Mouse (Mus musculus) embryonic facial prominence, embryonic 11.5 days (tissue): ENCODE measurements around the gene Acap2. TPM values are rescaled to one million over a fixed set of nuclear protein-coding genes. Genes with fewer than 3 reads are reported as not detected.

ENCODE experiments used
- ATAC-seq: fragments of 200-750 bp; cut with Nextera tagmentation; replicated peaks from 2 replicates; pipeline ENCODE4 v1.8.0; 2017; ENCODE audit warnings: low read depth; ENCODE audit not compliant: insufficient number of reproducible peaks, low FRiP score, low TSS enrichment
- DNase-seq: peaks from one replicate; pipeline ENCODE4 v3.0.0-alpha.2; 2015; ENCODE audit warnings: low spot score
- H3K27ac ChIP-seq: fragments of 300-500 bp; sonication (generic); replicated peaks from 2 replicates; pipeline ENCODE4 v1.5.1; 2014; ENCODE audit warnings: mild to moderate bottlenecking, low read depth, low read length, control low read depth
- H3K27me3 ChIP-seq: fragments of 300-500 bp; sonication (generic); 2 replicates; pipeline ENCODE4 v1.6.1; 2014; ENCODE audit warnings: mild to moderate bottlenecking, low read length, moderate library complexity, mixed read lengths; ENCODE audit not compliant: control insufficient read depth, insufficient read depth
- H3K36me3 ChIP-seq: fragments of 300-500 bp; sonication (generic); replicated peaks from 2 replicates; pipeline ENCODE4 v1.6.1; 2014; ENCODE audit warnings: low read depth, mild to moderate bottlenecking, low read length, moderate library complexity, mixed read lengths; ENCODE audit not compliant: control insufficient read depth, insufficient read depth
- H3K4me1 ChIP-seq: fragments of 300-500 bp; sonication (generic); 2 replicates; pipeline ENCODE4 v1.6.1; 2014; ENCODE audit warnings: low read length, mixed read lengths; ENCODE audit not compliant: control insufficient read depth, insufficient read depth
- H3K4me2 ChIP-seq: fragments of 300-500 bp; sonication (generic); 2 replicates; pipeline ENCODE4 v1.6.1; 2014; ENCODE audit warnings: low read depth, mild to moderate bottlenecking, control low read depth, low read length, moderate library complexity
- H3K4me3 ChIP-seq: fragments of 300-500 bp; sonication (generic); 2 replicates; pipeline ENCODE4 v1.5.1; 2014; ENCODE audit warnings: low read depth, low read length, control low read depth
- H3K9ac ChIP-seq: fragments of 300-500 bp; sonication (generic); replicated peaks from 2 replicates; pipeline ENCODE4 v1.6.1; 2014; ENCODE audit warnings: mild to moderate bottlenecking, control low read depth, low read length
- H3K9me3 ChIP-seq: fragments of 300-500 bp; sonication (generic); replicated peaks from 2 replicates; pipeline ENCODE4 v1.6.1; 2016; ENCODE audit warnings: mild to moderate bottlenecking, low read length, inconsistent platforms, mixed read lengths; ENCODE audit not compliant: control insufficient read depth
- WGBS: fragments of 180-500 bp; shearing (Covaris S2); extraction: QIAGEN DNeasy Blood & Tissue Kit; methylation state at CpG from one replicate; pipeline ENCODE4 v1.1.7; 2014; 5-methylcytosine and 5-hydroxymethylcytosine counted together
- polyA plus RNA-seq: library from polyadenylated mRNA; unstranded; fragments of >200 nt; fragmentation: Nextera tagmentation; extraction: Ambion mirVana; gene quantifications from 2 replicates; pipeline ENCODE4 v1.2.1, GENCODE M21; 2014

Acap2 gene
- polyA plus RNA-seq, 1 experiment from 2014 or later = 25.4 TPM

GRCm38 (mm10) chr16:31076436-31076835 lies 124.6 kb downstream of the Acap2 start:
- no peaks in the 10 kb centered on the region for H3K36me3 ChIP-seq
- no peaks in the 10 kb centered on the region for H3K9me3 ChIP-seq
- no peak overlapping the region for H3K4me2 ChIP-seq
- 83% methylated on average over 8 of the region's 8 CpGs for whole genome bisulfite sequencing
- ATAC-seq = no peak
- H3K4me3 ChIP-seq = no peak overlapping the region
- H3K27ac ChIP-seq = no peak overlapping the region
- H3K9ac ChIP-seq = no peak overlapping the region
- H3K27me3 ChIP-seq = no peaks in the 10 kb centered on the region
- DNase-seq = no peak
- no peaks in the 10 kb centered on the region for H3K4me1 ChIP-seq

- no peak for ATAC-seq
- Histone ChIP-seq H3K4me3 (no peak overlapping the region), H3K4me1 (no peaks in the 10 kb centered on the region), H3K27ac (no peak overlapping the region), H3K9me3 (no peaks in the 10 kb centered on the region), H3K27me3 (no peaks in the 10 kb centered on the region), H3K36me3 (no peaks in the 10 kb centered on the region), H3K9ac (no peak overlapping the region), H3K4me2 (no peak overlapping the region)
- WGBS = 76% methylated on average over 3 of the region's 3 CpGs
- DNase-seq = no peak
Measured at GRCm38 (mm10) chr16:31074324-31074908, 126.6 kb downstream of the Acap2 start.

GRCm38 (mm10) chr16:31071731-31072130 lies 129.3 kb downstream of the Acap2 start:
- ATAC-seq (no peak), DNase-seq (no peak)
- H3K9me3 ChIP-seq = no peaks in the 10 kb centered on the region
- no peak overlapping the region for H3K9ac ChIP-seq
- no peaks in the 10 kb centered on the region for H3K4me1 ChIP-seq
- no peaks in the 10 kb centered on the region for H3K36me3 ChIP-seq
- no peak overlapping the region for H3K4me2 ChIP-seq
- no peak overlapping the region for H3K27ac ChIP-seq
- 83% methylated on average over 6 of the region's 6 CpGs for WGBS
- no peak overlapping the region for H3K4me3 ChIP-seq
- no peaks in the 10 kb centered on the region for H3K27me3 ChIP-seq

GRCm38 (mm10) chr16:31070358-31071133 lies 130.5 kb downstream of the Acap2 start:
- ATAC-seq = peak; percentile 62
- peak; percentile 89 for DNase-seq
- Histone ChIP-seq H3K9me3 (no peaks in the 10 kb centered on the region), H3K36me3 (no peaks in the 10 kb centered on the region), H3K27me3 (no peaks in the 10 kb centered on the region), H3K4me2 (peak overlapping the region; percentile 5; the same call in 1 of the 2 replicates), H3K9ac (peak overlapping the region; percentile 2; the same call in 1 of the 2 replicates), H3K27ac (no peak overlapping the region), H3K4me1 (no peaks in the 10 kb centered on the region), H3K4me3 (no peak overlapping the region)
- WGBS = 13% methylated on average over 20 of the region's 21 CpGs

GRCm38 (mm10) chr16:31069211-31070166 lies 131.6 kb downstream of the Acap2 start:
- DNase-seq = no peak
- Histone ChIP-seq H3K9ac (no peak overlapping the region), H3K36me3 (no peaks in the 10 kb centered on the region), H3K4me2 (no peak overlapping the region), H3K4me3 (no peak overlapping the region), H3K4me1 (no peaks in the 10 kb centered on the region), H3K27me3 (no peaks in the 10 kb centered on the region), H3K9me3 (no peaks in the 10 kb centered on the region), H3K27ac (no peak overlapping the region)
- ATAC-seq = no peak
- WGBS = 79% methylated on average over 14 of the region's 14 CpGs

- Histone ChIP-seq H3K27me3 (no peaks in the 10 kb centered on the region), H3K9me3 (no peaks in the 10 kb centered on the region), H3K9ac (no peak overlapping the region), H3K27ac (no peak overlapping the region), H3K4me1 (no peaks in the 10 kb centered on the region), H3K4me3 (no peak overlapping the region), H3K4me2 (no peak overlapping the region), H3K36me3 (no peaks in the 10 kb centered on the region)
- WGBS = 77% methylated on average over 7 of the region's 7 CpGs
- ATAC-seq (no peak), DNase-seq (no peak)
Measured at GRCm38 (mm10) chr16:31068280-31068679, 132.8 kb downstream of the Acap2 start.

GRCm38 (mm10) chr16:31066344-31067098 lies 134.5 kb downstream of the Acap2 start:
- H3K36me3 ChIP-seq = no peaks in the 10 kb centered on the region
- no peaks in the 10 kb centered on the region for H3K27me3 ChIP-seq
- no peaks in the 10 kb centered on the region for H3K9me3 ChIP-seq
- no peak overlapping the region for H3K4me3 ChIP-seq
- no peak for DNase-seq
- no peaks in the 10 kb centered on the region for H3K4me1 ChIP-seq
- no peak for ATAC-seq
- no peak overlapping the region for H3K9ac ChIP-seq
- 62% methylated on average over 15 of the region's 15 CpGs for WGBS
- no peak overlapping the region for H3K4me2 ChIP-seq
- no peak overlapping the region for H3K27ac ChIP-seq
